Mouse (Mus musculus): ENCODE measurements around the gene Ndufa8. TPM values are rescaled to one million over a fixed set of nuclear protein-coding genes. Genes with fewer than 3 reads are reported as not detected.

Gene Ndufa8
- polyA plus RNA-seq, 1 experiment from 2014 or later, result 239 TPM

- Histone ChIP-seq H3K4me1 (replicated peaks) (peaks cover 11% of the 10 kb centered on the region), H3K27me3 (no peaks in the 10 kb centered on the region), H3K27ac (no peak overlapping the region), H3K9me3 (no peaks in the 10 kb centered on the region), H3K36me3 (no peaks in the 10 kb centered on the region), H3K4me3 (replicated peaks) (peak overlapping the region; percentile 7; the same call in 1 of the 2 replicates), H3K4me2 (replicated peaks) (peak overlapping the region; percentile 38), H3K9ac (replicated peaks) (no peak overlapping the region; the same call in 1 of the 2 replicates)
- ATAC-seq, result peak; percentile 73
- 26% methylated on average over 11 of the region's 11 CpGs for WGBS
Measured at GRCm38 (mm10) chr2:36077160-36077761, 28.1 kb upstream of the Ndufa8 start.

- no peak for ATAC-seq
- H3K4me1 ChIP-seq (replicated peaks), result peaks cover 11% of the 10 kb centered on the region
- no peak overlapping the region for H3K4me2 ChIP-seq (replicated peaks)
- H3K36me3 ChIP-seq, result no peaks in the 10 kb centered on the region
- H3K9ac ChIP-seq (replicated peaks), result no peak overlapping the region
- no peaks in the 10 kb centered on the region for H3K9me3 ChIP-seq
- no peak overlapping the region for H3K27ac ChIP-seq
- 85% methylated on average over 5 of the region's 5 CpGs for WGBS
- no peak overlapping the region for H3K4me3 ChIP-seq (replicated peaks)
- no peaks in the 10 kb centered on the region for H3K27me3 ChIP-seq
Measured at GRCm38 (mm10) chr2:36075210-36075609, 26.0 kb upstream of the Ndufa8 start.

- no peak for ATAC-seq
- Histone ChIP-seq H3K9me3 (no peaks in the 10 kb centered on the region), H3K27me3 (no peaks in the 10 kb centered on the region), H3K27ac (no peak overlapping the region), H3K9ac (replicated peaks) (no peak overlapping the region), H3K36me3 (no peaks in the 10 kb centered on the region), H3K4me3 (replicated peaks) (no peak overlapping the region), H3K4me2 (replicated peaks) (no peak overlapping the region), H3K4me1 (replicated peaks) (peaks cover 11% of the 10 kb centered on the region)
- 65% methylated on average over 3 of the region's 3 CpGs for WGBS
Measured at GRCm38 (mm10) chr2:36073781-36074180, 24.6 kb upstream of the Ndufa8 start.

GRCm38 (mm10) chr2:36071660-36072305 lies 22.6 kb upstream of the Ndufa8 start:
- no peak overlapping the region for H3K27ac ChIP-seq
- WGBS, result 82% methylated on average over 8 of the region's 8 CpGs
- no peaks in the 10 kb centered on the region for H3K36me3 ChIP-seq
- no peak overlapping the region for H3K4me2 ChIP-seq (replicated peaks)
- no peak overlapping the region for H3K4me3 ChIP-seq (replicated peaks)
- H3K4me1 ChIP-seq (replicated peaks), result peaks cover 5% of the 10 kb centered on the region; the same call in 1 of the 2 replicates
- no peaks in the 10 kb centered on the region for H3K27me3 ChIP-seq
- ATAC-seq, result no peak
- no peak overlapping the region for H3K9ac ChIP-seq (replicated peaks)
- no peaks in the 10 kb centered on the region for H3K9me3 ChIP-seq

GRCm38 (mm10) chr2:36067132-36067531 lies 17.9 kb upstream of the Ndufa8 start:
- no peak for ATAC-seq
- WGBS, result 32% methylated on average over 9 of the region's 9 CpGs
- no peak overlapping the region for H3K27ac ChIP-seq
- no peaks in the 10 kb centered on the region for H3K36me3 ChIP-seq
- H3K4me2 ChIP-seq (replicated peaks), result no peak overlapping the region
- 0 out of 2 replicates have a peak, but pooled peaks cover 6% of the 10 kb centered on the region for H3K4me1 ChIP-seq (replicated peaks)
- H3K27me3 ChIP-seq, result no peaks in the 10 kb centered on the region
- H3K9ac ChIP-seq (replicated peaks), result no peak overlapping the region
- H3K4me3 ChIP-seq (replicated peaks), result no peak overlapping the region
- no peaks in the 10 kb centered on the region for H3K9me3 ChIP-seq

- Histone ChIP-seq H3K4me1 (replicated peaks) (no peaks in the 10 kb centered on the region), H3K36me3 (no peaks in the 10 kb centered on the region), H3K27me3 (no peaks in the 10 kb centered on the region), H3K4me3 (replicated peaks) (no peak overlapping the region), H3K4me2 (replicated peaks) (no peak overlapping the region), H3K9ac (replicated peaks) (no peak overlapping the region), H3K9me3 (no peaks in the 10 kb centered on the region), H3K27ac (no peak overlapping the region)
- 76% methylated on average over 5 of the region's 5 CpGs for WGBS
- no peak for ATAC-seq
Measured at GRCm38 (mm10) chr2:36061409-36061808, 12.2 kb upstream of the Ndufa8 start.

GRCm38 (mm10) chr2:36056248-36056647 lies 7.0 kb upstream of the Ndufa8 start:
- Histone ChIP-seq H3K27ac (no peak overlapping the region), H3K9ac (replicated peaks) (no peak overlapping the region), H3K4me3 (replicated peaks) (no peak overlapping the region), H3K4me1 (replicated peaks) (no peaks in the 10 kb centered on the region), H3K27me3 (no peaks in the 10 kb centered on the region), H3K36me3 (no peaks in the 10 kb centered on the region), H3K4me2 (replicated peaks) (no peak overlapping the region), H3K9me3 (no peaks in the 10 kb centered on the region)
- 56% methylated on average over 3 of the region's 3 CpGs for WGBS
- ATAC-seq, result no peak

GRCm38 (mm10) chr2:36053249-36053648 lies 4.0 kb upstream of the Ndufa8 start:
- no peak for ATAC-seq
- no peak overlapping the region for H3K27ac ChIP-seq
- no peak overlapping the region for H3K4me2 ChIP-seq (replicated peaks)
- H3K9me3 ChIP-seq, result no peaks in the 10 kb centered on the region
- no peak overlapping the region for H3K4me3 ChIP-seq (replicated peaks)
- no peaks in the 10 kb centered on the region for H3K36me3 ChIP-seq
- WGBS, result 73% methylated on average over 3 of the region's 3 CpGs
- H3K4me1 ChIP-seq (replicated peaks), result peaks cover 5% of the 10 kb centered on the region
- no peak overlapping the region for H3K9ac ChIP-seq (replicated peaks)
- no peaks in the 10 kb centered on the region; the same call in 1 of the 2 replicates for H3K27me3 ChIP-seq

GRCm38 (mm10) chr2:36049567-36049954 lies 355 bp upstream of the Ndufa8 start:
- Histone ChIP-seq H3K9ac (replicated peaks) (no peak overlapping the region), H3K36me3 (0 out of 2 replicates have a peak, but pooled peaks cover 4% of the 10 kb centered on the region), H3K9me3 (no peaks in the 10 kb centered on the region), H3K27me3 (no peaks in the 10 kb centered on the region; the same call in 1 of the 2 replicates), H3K4me3 (replicated peaks) (peak overlapping the region; percentile 91), H3K27ac (no peak overlapping the region), H3K4me1 (replicated peaks) (peaks cover 23% of the 10 kb centered on the region), H3K4me2 (replicated peaks) (peak overlapping the region; percentile 82)
- WGBS, result 47% methylated on average over 10 of the region's 10 CpGs
- peak; percentile 76; the same call in 1 of the 2 replicates for ATAC-seq

- Histone ChIP-seq H3K27ac (no peak overlapping the region), H3K27me3 (no peaks in the 10 kb centered on the region; the same call in 1 of the 2 replicates), H3K4me1 (replicated peaks) (peaks cover 23% of the 10 kb centered on the region), H3K4me3 (replicated peaks) (peak overlapping the region; percentile 91), H3K9ac (replicated peaks) (peak overlapping the region; percentile 94), H3K9me3 (no peaks in the 10 kb centered on the region), H3K4me2 (replicated peaks) (peak overlapping the region; percentile 82), H3K36me3 (peaks cover 12% of the 10 kb centered on the region)
- 75% methylated on average over 8 of the region's 8 CpGs for WGBS
- no peak for ATAC-seq
Measured at GRCm38 (mm10) chr2:36048164-36048563, 1.0 kb downstream of the Ndufa8 start.

- peaks cover 55% of the 10 kb centered on the region for H3K36me3 ChIP-seq
- 84% methylated on average over 1 of the region's 1 CpGs for WGBS
- no peak for ATAC-seq
Measured at GRCm38 (mm10) chr2:36040872-36041271, 8.3 kb downstream of the Ndufa8 start.

GRCm38 (mm10) chr2:36039297-36039985 lies 9.8 kb downstream of the Ndufa8 start:
- H3K9ac ChIP-seq (replicated peaks), result no peak overlapping the region
- WGBS, result 85% methylated on average over 7 of the region's 7 CpGs
- no peaks in the 10 kb centered on the region for H3K4me1 ChIP-seq (replicated peaks)
- H3K4me2 ChIP-seq (replicated peaks), result no peak overlapping the region
- H3K9me3 ChIP-seq, result no peaks in the 10 kb centered on the region
- H3K27ac ChIP-seq, result no peak overlapping the region
- no peaks in the 10 kb centered on the region for H3K27me3 ChIP-seq
- peaks cover 65% of the 10 kb centered on the region for H3K36me3 ChIP-seq
- ATAC-seq, result no peak
- no peak overlapping the region for H3K4me3 ChIP-seq (replicated peaks)

More at GRCm38 (mm10) chr2:36040872-36041271, 8.3 kb downstream of the Ndufa8 start:
- Histone ChIP-seq H3K4me3 (replicated peaks) (no peak overlapping the region), H3K27ac (no peak overlapping the region), H3K9me3 (no peaks in the 10 kb centered on the region), H3K27me3 (no peaks in the 10 kb centered on the region), H3K9ac (replicated peaks) (no peak overlapping the region), H3K4me2 (replicated peaks) (no peak overlapping the region), H3K4me1 (replicated peaks) (no peaks in the 10 kb centered on the region)

Data from midbrain, embryonic 13.5 days (tissue).